Mouse (Mus musculus) layer of hippocampus, postnatal 14 days (tissue): ENCODE data around the gene Gm21704. TPM values are rescaled to one million over a fixed set of nuclear protein-coding genes. Genes with fewer than 3 reads are reported as not detected.
"Not testable (repeated sequence)": the region's sequence is repeated elsewhere in the genome, so short reads cannot be mapped to it uniquely, and the experiment has no call there.

Source experiments
- DNase-seq, 2 experiments: peaks; one replicate each; pipeline ENCODE4 v3.0.0; 2021 to 2022; ENCODE audit warnings: low spot score in 2 of 2, mixed read lengths in 1 of 2
- long read RNA-seq, 2 experiments: library from polyadenylated mRNA; stranded (forward); transcript quantifications; one replicate each; pipeline ENCODE4 v2.0.0; 2021
- total RNA-seq, 2 experiments: library from RNA; stranded (reverse); gene quantifications; 2 replicates each; pipeline ENCODE4 v1.2.3; 2021

Gene Gm21704
- not detected for total RNA-seq
- long read RNA-seq, experiment 1 = 0 reads
- long read RNA-seq, experiment 2 = 0 reads

GRCm38 (mm10) chrY:3410067-3410466, at the start of gene Gm21704, which contains the start of gene Gm21708:
TSS of gene Gm21704 (minus strand) at chrY:3410167.
TSS of gene Gm21708 (minus strand) at chrY:3410167.
- not testable (repeated sequence) for DNase-seq

GRCm38 (mm10) chrY:3345229-3345628, 64.7 kb downstream of the Gm21704 start, which contains the start of gene Gm21693:
TSS of gene Gm21693 (minus strand) at chrY:3345329.
- not testable (repeated sequence) for DNase-seq

DNA sequence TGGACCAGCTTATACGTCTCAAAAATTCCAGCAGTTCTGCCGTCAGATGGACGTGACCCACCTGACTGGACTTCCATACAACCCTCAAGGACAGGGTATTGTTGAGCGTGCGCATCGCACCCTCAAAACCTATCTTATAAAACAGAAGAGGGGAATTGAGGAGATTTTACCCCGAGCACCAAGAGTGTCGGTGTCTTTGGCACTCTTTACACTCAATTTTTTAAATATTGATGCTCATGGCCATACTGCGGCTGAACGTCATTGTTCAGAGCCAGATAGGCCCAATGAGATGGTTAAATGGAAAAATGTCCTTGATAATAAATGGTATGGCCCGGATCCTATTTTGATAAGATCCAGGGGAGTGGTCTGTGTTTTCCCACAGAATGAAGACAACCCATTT, 69.3 kb downstream of the Gm21704 start:
- not testable (repeated sequence) for DNase-seq

Other genes starting within 250 kb of the Gm21704 start
- not detected for gene Gm21677, start 103.7 kb downstream of the Gm21704 start, total RNA-seq
- gene Gm21693, start 64.8 kb downstream of the Gm21704 start, total RNA-seq = not detected
- gene Gm21708, start within 50 bp of the Gm21704 start, total RNA-seq = not detected